Mouse (Mus musculus) right cerebral cortex, postnatal 25 days (tissue): Measurements from ENCODE around the gene Slc39a3.
A peak's percentile ranks its signal among the peaks of the same experiment; 100 is the strongest.
"Not testable (repeated sequence)": the region's sequence is repeated elsewhere in the genome, so short reads cannot be mapped to it uniquely, and the experiment has no call there.

Experiments
- DNase-seq: peaks from one replicate; pipeline ENCODE4 v3.0.0; 2022

The Slc39a3 gene

DNA sequence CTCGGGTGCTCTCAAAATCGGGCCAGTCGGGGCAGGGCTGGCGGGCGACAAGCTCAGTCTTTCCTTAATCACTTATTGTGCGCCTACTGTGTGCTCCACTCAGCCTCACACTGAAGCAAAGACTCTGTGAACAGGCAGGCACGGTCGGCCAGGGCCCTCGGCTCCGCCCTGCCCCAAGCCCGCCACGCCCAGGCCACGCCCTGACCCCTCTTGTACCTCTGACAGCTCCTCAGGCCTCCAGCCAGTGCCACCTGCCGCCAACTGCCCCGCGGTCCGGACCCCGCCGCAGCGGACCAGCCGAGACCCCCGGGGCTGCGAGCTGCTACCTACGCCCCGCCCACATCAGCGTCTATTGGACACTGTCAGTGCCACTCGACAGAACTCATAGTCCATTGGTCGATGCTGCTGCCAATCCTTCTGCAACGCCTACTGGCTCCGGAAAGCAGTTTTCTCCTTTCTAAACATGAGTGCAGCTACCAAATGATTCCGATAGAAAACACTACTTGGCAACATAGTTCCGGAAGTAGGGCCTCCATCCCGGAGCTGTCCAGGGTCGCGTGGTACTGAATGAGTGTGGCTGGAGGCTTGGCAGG is at the start of gene Slc39a3:
Gene Slc39a3 (minus strand): TSS at position 439 of the 593 bp plus-strand sequence.
- peak; percentile 97 for DNase-seq

DNA sequence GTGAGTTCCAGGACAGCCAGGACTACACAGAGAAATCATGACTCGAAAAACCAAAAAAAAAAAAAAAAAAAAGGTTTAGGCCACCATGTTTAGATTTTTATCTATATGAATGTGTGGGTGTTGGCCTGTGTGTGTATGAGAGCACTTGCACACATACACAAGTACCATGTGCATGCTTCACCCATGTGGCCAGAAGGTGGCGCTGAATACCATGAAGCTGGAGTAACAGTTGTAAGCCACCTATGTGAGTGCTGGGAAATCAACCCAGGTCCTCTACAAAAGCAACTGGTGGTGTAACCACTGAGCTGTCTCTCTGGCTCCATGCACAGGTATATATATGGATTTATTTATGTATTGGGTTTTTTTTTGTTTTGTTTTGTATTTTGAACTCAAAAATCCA is 49.8 kb upstream of the Slc39a3 start:
- DNase-seq = no peak

DNA sequence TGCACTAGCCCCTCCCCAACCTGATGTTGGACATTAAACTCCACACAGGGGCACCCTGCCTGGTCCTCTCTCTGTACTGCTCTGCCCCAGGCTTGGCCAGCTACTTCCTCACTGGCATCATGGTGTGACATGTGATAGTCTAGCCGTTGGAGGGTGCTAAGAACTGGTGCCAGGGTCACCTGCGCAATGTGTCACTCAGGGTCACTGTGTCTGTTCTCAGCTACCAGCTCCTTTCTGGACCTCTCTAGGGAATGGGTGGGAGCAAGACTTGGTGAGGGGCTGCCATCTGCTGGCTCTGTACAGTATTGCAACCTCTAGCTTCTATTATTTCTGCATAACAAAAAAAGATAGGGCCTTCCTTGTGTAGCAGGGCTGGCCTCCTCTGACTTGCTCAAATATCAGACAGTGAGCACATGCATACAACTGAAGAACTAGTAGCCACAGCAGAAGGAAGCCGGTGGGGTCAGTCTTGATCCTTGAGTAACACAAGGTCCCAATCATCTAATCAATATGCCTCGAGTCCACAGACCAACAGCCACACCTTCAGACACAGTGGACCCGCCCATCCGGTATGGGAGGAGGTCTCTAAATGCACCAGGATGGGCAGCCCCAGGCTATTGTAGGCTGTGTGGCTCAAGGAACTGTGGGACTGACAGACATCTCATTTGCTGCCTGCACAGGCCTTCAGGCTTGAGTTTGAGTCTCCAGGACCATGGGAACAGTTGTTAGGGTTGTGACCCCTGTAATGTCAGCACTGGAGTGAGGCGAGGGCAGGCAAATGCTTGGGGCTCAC is 45.1 kb upstream of the Slc39a3 start:
- DNase-seq = peak; percentile 47

DNA sequence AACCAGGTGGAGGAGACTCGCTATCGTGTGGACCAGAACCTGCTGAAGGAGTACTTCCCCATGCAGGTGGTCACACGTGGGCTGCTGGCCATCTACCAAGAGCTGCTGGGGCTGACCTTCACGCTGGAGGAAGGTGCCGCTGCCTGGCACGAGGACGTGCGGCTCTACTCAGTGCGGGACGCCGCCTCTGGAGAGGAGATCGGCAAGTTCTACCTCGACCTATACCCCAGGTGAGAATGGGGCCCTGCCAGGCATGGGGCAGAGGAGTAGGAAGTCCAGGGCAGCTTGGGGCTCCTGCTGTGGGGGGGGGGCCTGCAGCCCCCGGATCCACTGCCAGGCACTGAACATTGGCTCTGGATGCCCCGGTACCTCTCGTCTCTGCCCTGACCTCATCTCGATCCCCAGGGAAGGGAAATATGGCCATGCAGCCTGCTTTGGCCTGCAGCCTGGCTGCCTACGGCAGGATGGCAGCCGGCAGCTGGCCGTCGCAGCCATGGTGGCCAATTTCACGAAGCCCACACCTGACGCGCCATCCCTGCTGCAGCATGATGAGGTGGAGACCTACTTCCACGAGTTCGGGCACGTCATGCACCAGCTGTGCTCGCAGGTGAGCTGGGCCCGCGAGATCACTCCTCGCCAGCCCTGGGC is 42.9 kb upstream of the Slc39a3 start:
- no peak for DNase-seq

DNA sequence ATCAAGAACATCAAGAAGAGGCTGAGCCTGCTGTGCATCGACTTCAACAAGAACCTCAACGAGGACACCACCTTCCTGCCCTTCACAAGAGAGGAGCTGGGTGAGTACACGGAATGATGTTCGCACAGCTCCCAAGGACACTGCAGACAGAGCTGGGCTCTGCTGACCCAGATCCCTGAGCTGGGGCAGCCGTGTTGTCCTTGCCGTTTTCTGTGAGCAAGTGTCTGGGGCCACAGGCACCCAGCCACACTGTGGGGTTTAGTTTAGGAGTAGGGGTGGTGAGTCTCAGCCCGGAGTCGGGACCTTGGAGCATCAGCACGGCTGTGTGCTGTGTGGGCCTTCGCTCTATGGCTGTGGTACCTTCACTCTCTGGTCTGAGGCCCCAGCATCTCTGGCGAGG is 40.7 kb upstream of the Slc39a3 start:
- no peak for DNase-seq

DNA sequence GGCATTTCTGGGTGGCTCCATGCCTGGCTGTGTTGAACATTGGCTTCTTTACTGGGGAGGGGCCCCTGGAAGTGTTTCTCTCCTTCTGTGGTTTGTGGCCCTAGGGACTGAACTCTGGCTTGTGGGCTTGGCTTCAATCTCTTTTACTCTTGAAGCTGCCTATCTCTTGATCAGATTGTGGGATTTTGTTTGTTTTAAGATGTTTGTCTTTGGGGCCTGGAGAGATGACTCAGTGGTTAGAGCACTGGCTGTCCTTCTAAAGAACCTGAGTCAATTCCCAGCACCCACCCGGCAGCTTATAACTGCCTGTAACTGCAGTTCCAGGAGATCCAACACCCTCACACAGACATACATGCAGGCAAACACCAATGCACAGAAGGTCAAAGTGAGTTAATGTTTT is 39.1 kb upstream of the Slc39a3 start:
- no peak for DNase-seq

DNA sequence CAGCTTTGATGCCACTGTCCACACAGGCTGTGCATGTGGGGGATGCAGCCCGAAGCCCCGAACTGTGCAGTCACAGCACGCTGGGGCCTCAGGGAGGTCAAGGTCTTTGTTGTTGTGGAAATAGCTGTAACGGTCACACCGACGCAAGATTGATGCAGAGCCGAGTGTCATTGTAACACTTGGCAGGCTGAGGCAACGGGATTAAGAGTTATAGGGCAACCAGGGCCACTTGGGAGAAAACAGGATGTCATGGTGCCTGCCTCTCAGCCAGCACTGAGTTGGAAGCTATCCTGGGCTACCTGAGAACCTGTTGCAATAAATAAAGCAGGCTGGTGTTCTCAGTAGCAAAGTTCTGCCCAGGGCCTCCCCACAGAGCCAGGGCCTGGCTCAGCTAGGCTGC is 38.5 kb upstream of the Slc39a3 start:
- DNase-seq = no peak

DNA sequence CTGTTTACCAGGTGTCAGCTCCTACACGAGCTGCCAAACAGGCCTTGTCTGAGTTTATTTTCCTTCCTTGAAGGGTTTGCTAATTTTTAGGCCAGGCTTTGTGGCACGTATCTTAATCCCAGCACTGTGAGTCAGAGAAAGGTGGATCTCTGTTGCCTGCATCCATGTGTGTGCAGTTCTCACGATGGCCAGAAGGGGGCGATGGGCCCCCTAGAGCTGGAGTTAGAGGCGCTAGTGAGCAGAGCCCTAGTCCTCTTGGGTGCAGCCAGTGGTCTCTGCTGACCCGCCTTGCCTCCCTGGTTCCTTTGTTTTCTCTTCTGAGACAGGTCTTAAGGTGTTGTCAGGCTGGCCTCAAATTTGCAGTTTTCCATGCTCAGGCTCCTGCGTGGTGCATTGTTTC is 36.2 kb upstream of the Slc39a3 start:
- no peak for DNase-seq

DNA sequence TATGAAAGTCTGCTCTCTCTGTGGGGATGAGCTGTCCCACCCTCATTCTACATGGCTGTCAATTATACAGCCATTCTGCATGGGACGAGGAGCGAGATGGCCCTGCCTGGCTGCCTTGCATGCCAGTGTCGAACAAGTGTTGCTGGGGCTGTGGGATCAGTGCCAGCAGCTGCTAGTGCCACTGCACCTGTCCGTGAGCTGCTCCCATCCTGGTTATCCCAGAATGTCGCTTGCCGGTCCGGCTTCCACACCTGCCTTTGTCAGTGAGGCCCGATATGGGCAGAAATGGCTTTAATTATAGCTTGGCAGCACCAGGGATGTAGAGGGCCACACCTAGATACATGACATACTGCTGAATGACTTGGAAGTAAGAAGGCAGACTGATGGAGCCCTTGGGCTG is 35.1 kb upstream of the Slc39a3 start:
- no peak for DNase-seq

DNA sequence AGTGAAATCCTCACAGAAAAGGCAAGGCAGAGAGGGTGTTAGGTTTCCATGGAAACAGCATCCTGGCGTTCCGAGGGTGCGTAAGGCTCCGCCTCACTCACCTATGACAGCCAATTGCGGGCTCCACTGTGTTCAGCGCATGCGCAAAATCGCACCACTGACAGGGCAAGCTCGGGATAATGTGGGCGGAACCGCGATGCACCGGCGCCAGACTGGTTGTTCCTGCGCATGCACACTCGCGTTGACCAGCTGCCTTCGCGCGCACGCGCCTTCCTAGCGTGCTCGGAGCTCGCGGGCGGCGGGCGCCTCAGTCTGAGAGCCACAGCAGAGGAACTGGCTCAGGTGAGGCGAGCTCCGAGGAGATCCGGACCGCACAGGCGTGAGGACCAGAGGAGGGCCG is 32.6 kb upstream of the Slc39a3 start, which contains the start of gene Thop1:
Gene Thop1 (plus strand): TSS at position 200 of the 400 bp plus-strand sequence.
- DNase-seq = peak; percentile 97

DNA sequence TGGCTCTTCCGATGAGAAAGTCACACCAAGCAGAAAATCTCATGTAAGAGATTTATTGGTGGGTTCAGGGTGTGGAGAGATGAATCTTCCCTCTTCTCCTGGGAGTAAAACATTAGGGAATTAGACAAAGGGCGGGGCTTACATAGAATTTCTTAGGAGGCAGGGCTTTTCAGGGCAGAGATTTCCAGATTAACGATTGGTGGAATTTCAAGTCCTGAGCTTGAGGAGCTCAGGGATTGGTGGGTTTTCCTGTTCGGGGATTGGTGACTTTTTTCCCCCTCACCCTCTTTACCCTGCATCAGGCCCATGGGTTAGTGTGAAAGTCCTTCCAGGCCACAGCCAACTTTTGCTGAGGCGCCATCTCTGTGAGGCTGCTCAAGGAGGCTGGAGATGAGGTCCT is 31.5 kb upstream of the Slc39a3 start:
- no peak for DNase-seq

DNA sequence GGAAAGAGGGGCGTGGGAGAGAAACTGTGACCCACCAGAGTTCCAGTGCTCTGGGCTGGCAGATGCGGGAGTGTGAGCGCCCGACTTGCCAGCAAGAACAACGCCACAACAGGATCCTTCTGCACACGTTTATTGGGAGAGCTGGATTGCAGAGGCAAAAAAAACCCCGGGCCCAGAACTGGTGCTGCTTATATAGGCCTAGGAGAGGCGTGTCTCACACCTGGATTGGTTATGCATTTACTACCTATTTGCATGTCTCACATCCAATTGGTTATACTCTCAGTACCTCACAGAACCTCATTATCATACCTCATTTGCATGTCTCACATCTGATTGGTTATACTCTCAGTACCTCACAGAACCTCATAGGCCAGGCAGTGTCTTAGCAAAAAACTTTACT is 27.3 kb upstream of the Slc39a3 start:
- not testable (repeated sequence) for DNase-seq

DNA sequence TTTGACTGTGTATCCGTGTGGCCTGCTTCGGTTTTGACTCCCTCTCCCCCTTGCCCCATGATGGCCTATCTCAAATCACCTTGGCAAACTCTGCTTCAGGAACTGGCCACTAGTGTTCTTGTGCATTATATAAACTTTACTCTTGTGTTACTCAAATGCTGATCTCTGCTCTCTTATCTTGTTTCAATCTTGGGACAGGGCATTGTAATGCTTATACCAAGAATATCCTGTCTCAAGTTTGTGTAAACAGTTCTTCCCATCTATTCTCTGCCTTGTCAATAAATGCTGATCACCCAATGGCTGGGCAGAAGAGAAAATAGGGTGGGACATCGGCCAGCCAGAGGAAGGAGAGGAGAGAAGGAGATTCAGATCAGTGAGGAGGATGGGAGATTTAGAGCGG is 25.5 kb upstream of the Slc39a3 start:
- no peak for DNase-seq

DNA sequence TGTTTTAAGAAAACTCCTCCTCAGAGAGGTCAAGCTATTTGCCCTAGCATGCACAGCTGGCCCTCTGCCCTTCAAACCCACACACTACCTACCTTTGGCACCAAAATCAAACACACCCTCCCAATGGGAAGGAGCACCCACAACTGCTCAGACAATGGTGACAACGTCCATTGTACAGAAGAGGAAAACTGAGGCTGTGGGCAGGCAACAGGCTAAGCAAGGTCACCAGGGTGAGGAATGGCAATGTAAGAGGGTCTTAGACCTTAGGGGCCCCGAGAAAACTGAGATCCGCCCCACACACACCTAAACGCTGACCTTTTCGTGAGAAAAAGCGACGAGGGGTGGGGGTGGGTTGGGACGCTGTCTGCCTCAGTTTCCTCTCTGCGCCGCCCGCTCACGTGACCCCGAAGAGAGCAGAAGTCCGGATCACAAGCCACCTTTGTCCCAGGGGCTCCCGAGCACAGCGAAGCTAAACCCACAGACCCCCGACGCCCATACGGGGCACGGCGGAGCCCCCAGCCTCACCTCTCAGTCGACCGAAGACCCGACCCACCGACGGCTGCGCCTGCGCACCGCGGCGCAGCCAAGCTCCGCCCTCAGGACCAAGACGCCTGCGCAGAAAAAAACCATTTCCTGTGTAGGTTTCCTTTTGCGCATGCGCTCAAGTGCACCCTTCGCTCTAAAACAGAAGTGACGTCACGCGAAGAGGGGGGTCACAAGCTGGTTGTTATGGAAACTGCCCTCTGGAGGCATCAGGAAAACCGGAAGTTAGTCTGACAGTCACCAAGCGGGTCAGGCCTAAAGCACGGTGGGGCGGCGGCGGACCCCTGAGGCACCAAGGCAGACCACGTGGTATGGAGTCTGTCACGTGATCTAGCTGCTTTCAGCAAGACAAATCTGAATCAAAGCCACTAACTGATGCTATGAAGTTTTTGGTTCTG is 22.6 kb upstream of the Slc39a3 start, which contains the start of gene Sgta:
Gene Sgta (minus strand): TSS at position 579 of the 941 bp plus-strand sequence.
- peak; percentile 99 for DNase-seq

DNA sequence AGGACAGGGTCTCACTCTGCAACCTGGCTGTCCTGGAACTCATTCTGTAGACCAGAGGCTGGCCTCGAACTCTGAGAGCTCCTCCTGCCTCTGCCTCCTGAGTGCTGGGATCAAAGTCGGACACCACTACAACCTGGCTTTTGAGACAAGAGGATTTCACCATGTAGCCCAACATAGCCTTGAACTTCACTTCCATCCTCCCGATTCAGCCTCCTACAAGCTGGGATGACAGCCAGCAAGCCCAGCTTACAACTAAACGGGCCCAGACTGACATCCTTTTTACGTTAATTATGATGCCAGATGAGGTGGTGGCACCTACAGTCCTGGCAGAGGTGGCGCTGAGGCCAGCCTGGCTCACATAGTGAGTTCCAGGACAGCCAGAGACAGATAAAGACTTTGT is 21.7 kb upstream of the Slc39a3 start:
- no peak for DNase-seq

DNA sequence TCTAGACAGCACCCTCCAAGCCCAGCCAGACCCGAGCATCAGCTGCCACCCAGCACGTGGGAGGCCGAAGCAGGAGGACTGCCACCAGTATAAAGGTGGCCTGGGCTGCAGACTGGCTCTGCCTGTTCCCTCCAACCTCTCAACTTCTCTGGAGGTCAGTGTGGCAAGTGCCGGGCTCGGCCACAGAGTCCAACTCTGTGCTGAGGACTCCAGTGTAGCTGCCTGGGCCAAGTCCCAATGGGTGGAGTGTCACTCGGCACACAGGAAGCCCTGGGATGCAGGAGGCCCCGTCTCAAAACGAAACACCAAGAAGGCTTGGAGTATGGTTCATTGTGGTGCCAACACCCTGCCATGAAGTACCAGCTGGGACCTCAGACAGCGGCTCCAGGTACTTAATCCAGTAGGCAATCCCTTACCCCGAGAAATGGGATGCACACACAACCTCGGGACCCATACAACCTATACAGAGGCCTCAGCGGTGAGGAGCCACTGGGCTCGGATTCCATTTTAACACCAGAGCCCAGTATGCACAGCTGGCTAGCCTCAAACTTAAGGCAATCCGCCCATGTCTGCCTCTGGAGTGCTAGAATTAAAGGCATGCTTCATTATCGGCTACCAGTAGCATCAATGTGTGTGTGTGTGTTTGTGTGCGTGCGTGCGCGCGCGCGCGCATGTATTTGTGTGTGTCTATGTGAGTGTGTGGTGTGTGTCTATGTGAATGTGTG is 20.3 kb upstream of the Slc39a3 start:
- DNase-seq = no peak

DNA sequence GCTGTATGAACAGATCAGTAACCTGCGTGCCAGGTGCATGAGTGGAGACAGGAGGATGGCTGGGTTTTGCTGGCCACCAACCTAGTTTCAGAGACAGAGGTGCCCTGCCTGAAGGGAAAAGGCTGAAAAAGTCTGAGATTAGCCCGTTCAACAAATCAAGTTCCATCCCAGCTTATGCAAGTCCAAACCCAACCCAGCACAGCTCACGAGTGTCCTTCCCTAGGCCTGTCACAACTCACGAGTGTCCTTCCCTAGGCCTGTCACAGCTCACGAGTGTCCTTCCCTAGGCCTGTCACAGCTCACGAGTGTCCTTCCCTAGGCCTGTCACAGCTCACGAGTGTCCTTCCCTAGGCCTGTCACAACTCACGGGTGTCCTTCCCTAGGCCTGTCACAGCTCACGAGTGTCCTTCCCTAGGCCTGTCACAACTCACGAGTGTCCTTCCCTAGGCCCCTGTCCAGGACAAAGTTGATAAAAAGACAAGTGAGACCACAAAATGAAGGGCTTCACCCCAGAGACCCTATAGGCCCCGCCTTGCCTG is 18.6 kb upstream of the Slc39a3 start:
- not testable (repeated sequence) for DNase-seq

DNA sequence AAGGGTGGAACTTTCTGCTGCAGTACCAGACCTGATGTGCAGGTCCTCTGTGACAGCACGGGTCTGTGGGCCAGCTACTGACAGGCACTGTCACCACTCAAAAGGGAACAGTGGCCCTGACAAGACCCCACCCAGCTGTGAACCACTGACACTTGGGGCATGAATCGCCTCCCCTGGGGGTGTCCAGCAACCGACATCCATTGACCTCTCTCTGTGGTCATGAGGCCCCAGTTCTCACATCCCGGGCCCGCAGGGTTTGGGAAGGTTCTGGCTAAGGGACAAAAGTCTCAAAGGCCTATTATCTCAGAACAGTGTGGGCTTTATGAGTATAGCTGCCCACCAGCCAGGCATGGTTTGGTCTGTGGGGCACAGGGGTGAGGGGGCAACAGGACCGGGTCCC is 17.9 kb upstream of the Slc39a3 start:
- DNase-seq = no peak

DNA sequence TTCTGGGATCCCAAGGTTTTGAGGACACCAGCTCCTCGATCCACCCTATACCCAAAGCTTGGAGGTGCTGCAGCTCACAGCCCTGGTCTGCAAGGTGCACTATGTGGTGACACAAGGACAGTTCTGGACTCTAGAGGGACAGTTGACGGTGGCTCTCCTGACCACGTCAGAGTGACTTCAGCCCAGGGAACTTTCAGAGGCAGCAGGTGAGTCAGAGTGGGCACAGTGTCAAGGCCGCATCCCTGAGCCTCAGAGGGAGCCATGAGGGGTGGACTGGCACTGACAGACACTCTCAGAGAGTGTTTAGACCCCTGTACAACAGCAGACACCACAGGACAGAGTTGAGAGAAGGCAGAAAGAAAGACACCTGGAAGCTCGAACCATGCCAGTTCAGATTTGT is 15.4 kb upstream of the Slc39a3 start:
- DNase-seq = no peak

DNA sequence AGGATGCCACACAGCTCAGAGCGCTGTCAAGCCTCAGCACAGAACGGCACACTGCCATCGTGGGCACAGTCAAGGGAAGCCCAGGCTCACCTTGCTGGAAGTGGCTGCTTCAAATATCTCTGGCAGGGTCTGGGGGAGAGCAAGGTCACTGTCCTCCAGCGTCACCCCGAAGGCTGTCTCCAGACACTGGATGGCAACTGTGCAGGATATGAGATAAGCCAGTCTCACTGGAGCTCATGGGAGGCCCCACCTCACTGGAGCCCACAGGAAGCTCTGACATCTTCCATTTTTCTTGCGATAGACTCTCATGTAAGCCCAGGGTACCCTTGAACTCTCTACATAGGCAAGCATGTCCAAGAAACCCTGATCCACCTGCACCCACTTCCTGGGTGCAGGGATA is 13.9 kb upstream of the Slc39a3 start:
- DNase-seq = no peak

DNA sequence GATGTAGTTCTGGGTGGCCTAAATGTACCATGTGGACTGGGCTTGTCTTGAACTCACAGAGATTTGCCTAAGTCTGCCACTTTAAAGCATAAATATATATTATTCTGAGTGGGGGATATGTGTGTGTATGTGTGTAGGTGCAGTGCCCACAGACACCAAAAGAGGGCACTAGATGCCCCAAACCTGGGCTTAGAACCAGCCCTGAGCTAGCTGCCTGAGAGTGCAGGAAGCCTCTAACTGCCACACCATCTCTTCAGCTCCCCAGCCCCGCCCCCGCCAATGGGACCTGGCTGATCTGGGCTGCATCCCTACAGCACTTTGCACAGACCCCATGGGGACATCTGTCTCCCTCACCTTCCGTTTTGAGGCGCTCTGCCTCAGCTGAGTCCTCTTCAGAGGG is 13.4 kb upstream of the Slc39a3 start:
- DNase-seq = no peak

DNA sequence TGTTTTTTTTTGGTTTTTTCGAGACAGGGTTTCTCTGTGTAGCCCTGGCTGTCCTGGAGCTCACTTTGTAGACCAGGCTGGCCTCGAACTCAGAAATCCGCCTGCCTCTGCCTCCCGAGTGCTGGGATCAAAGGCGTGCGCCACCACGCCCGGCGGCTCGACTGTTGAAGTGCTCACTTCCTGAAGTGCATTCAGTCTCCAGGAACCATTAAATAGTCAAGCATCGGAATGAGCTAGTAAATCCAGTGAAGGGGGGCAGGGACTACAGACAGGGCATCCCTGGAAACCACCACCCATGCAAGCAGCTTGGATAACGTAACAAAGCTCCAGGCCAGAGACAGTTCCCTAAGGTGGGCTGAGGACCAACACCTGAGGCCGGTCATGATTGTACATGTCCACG is 8.0 kb upstream of the Slc39a3 start:
- not testable (repeated sequence) for DNase-seq
